Mouse (Mus musculus) hindbrain, embryonic 15.5 days (tissue): Measurements from ENCODE around the gene Gdi2. TPM values are rescaled to one million over a fixed set of nuclear protein-coding genes. Genes with fewer than 3 reads are reported as not detected.

Experiments
- ATAC-seq: fragments of 200-750 bp; cut with Nextera tagmentation; 2 replicates; pipeline ENCODE4 v1.8.0; 2017; ENCODE audit warnings: low read depth, moderate number of reproducible peaks, moderate TSS enrichment; ENCODE audit not compliant: low FRiP score
- H3K27ac ChIP-seq: fragments of 300-500 bp; sonication (generic); replicated peaks from 2 replicates; pipeline ENCODE4 v1.5.1; 2015; ENCODE audit warnings: mild to moderate bottlenecking, inconsistent platforms
- H3K27me3 ChIP-seq: fragments of 300-500 bp; sonication (generic); 2 replicates; pipeline ENCODE4 v1.6.1; 2015; ENCODE audit warnings: control low read depth, inconsistent platforms
- H3K36me3 ChIP-seq: fragments of 300-500 bp; sonication (generic); 2 replicates; pipeline ENCODE4 v1.6.1; 2015; ENCODE audit warnings: control low read depth, inconsistent platforms
- H3K4me1 ChIP-seq: fragments of 300-500 bp; sonication (generic); replicated peaks from 2 replicates; pipeline ENCODE4 v1.6.1; 2015; ENCODE audit warnings: control low read depth, inconsistent platforms
- H3K4me2 ChIP-seq: fragments of 300-500 bp; sonication (generic); 2 replicates; pipeline ENCODE4 v1.6.1; 2015; ENCODE audit warnings: moderate library complexity, mild to moderate bottlenecking, inconsistent platforms
- H3K4me3 ChIP-seq: fragments of 300-500 bp; sonication (generic); 2 replicates; pipeline ENCODE4 v1.5.1; 2015; ENCODE audit warnings: mild to moderate bottlenecking, inconsistent platforms
- H3K9ac ChIP-seq: fragments of 300-500 bp; sonication (generic); 2 replicates; pipeline ENCODE4 v1.6.1; 2015; ENCODE audit warnings: inconsistent platforms
- H3K9me3 ChIP-seq: fragments of 300-500 bp; sonication (generic); 2 replicates; pipeline ENCODE4 v1.6.1; 2016; ENCODE audit warnings: control low read depth, inconsistent platforms
- WGBS: fragments of 180-500 bp; shearing (Covaris S2); methylation state at CpG from one replicate; pipeline ENCODE4 v1.1.7; 2015; 5-methylcytosine and 5-hydroxymethylcytosine counted together
- polyA plus RNA-seq: library from polyadenylated mRNA; unstranded; fragments of >200 nt; fragmentation: Nextera tagmentation; extraction: Ambion mirVana; gene quantifications from 2 replicates; pipeline ENCODE4 v1.2.1, GENCODE M21; 2015

The Gdi2 gene
- polyA plus RNA-seq, 1 experiment from 2014 or later: 401 TPM

DNA sequence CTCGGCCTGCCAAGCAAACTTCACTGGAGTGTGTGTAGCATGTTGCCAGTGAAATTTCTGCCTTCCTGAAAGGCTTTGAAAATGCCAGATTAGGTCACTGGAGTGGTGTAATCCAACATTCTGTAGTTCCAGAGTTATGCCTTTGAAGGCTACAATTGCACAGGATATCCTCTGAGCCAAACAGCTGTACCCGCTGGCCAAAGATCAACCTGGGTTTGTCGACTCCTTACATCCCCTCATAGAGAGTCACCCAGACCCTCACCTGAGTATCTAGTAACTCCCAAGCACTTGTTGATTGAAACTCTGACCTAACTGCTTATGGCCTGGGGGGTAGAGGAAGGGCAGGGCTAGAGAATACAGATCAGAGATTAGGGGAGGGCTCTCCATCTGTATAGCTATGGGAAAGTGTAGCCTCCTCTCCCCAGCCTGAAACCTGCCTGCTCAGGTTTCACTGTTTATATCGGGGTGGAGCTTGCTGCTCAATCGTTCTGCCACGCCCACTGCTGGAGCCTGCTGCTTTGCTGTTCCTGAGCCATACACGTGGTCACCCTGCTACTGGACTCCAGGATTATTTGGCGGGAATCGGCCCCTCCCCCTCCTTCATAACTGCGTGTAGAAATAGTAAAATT is 6.1 kb upstream of the Gdi2 start:
- no peaks in the 10 kb centered on the region for H3K27me3 ChIP-seq
- no peak overlapping the region for H3K4me2 ChIP-seq
- H3K36me3 ChIP-seq: no peaks in the 10 kb centered on the region
- ATAC-seq: no peak
- H3K27ac ChIP-seq: no peak overlapping the region
- WGBS: 68% methylated on average over 10 of the region's 10 CpGs
- no peaks in the 10 kb centered on the region for H3K9me3 ChIP-seq
- H3K4me3 ChIP-seq: no peak overlapping the region
- H3K9ac ChIP-seq: no peak overlapping the region
- peaks cover under 1% of the 10 kb centered on the region for H3K4me1 ChIP-seq

DNA sequence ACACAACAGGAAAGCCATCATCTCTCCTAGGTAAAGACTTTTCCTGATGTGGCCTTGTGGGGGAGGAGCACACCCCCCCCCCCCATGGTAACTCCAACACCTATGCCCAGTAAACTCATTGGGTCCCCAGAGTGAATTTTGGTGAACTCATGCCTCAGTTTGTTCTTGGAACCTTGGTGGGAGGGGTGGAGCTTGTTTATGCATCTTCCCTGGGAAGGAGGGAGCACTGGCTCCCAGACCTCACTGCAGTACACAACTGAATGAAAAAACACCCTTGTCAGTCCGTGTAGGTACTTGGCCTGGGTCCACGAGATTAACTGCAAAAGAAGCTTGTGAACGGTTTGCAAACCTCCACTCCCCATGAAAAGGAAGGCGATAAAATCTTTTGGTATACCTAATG is 5.4 kb upstream of the Gdi2 start:
- WGBS: 70% methylated on average over 4 of the region's 4 CpGs
- H3K4me3 ChIP-seq: no peak overlapping the region
- H3K9me3 ChIP-seq: no peaks in the 10 kb centered on the region
- ATAC-seq: no peak
- H3K4me1 ChIP-seq: peaks cover 4% of the 10 kb centered on the region
- H3K9ac ChIP-seq: no peak overlapping the region
- H3K27ac ChIP-seq: no peak overlapping the region
- H3K36me3 ChIP-seq: no peaks in the 10 kb centered on the region
- H3K4me2 ChIP-seq: no peak overlapping the region
- no peaks in the 10 kb centered on the region for H3K27me3 ChIP-seq

DNA sequence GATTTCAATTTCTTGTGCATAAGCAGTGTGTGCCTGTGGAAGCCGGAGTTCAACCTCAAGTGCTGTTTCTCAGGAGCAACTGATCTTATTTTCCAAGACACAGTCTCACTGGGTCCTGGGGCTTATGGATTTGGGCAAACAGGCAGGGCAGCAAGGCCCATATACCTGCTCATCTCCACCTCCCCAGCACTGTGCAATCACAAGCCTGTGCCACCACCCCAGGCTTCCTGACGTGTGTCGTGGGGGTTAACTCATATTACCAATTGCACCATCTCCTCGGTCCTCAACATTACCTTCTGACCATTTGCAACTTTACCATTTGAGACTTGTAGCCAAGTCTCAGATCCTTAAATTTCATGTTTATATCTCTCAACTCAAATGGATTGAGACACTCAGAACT is 3.7 kb upstream of the Gdi2 start:
- Histone ChIP-seq H3K27ac (no peak overlapping the region), H3K9me3 (no peaks in the 10 kb centered on the region), H3K36me3 (no peaks in the 10 kb centered on the region), H3K4me1 (peaks cover 5% of the 10 kb centered on the region), H3K27me3 (no peaks in the 10 kb centered on the region), H3K4me3 (no peak overlapping the region), H3K4me2 (no peak overlapping the region), H3K9ac (no peak overlapping the region)
- 90% methylated on average over 4 of the region's 4 CpGs for WGBS
- no peak for ATAC-seq

DNA sequence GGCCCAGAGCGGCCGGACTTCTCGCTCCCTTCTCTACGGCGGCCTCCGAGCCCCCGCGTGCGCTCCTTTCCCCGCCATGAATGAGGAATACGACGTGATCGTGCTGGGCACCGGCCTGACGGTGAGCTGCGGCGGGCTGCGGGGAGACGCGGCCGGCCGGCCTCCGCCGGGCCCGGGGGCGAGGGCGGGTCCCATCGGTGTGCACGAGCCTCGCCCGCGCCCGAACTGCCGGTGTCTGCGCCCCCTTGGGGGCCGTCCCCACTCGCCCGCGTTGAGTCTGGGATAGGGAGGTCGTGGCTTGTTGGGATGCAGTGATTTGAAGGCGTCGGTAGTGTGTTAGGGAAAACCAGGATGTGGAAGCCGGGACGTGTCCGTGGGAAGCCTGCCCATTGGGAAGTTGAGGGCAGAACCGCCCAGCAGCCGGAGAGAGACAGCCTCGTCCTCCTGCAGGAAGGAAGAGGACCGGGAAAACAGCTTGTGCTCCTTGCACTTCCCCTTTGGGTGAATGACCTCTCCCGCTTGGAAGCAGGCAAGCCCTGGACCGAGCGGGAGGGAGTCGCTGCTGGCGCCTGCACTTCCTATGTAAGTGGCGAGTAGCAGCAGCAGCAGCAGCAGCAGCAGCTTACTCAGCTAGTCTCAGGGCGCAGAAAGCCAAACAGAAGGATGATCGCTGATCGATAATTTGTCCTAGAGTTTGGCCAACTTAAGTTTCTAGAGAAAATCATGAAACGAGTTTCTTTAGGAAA is 533 bp downstream of the Gdi2 start:
- Histone ChIP-seq H3K9me3 (no peaks in the 10 kb centered on the region), H3K4me1 (peaks cover 43% of the 10 kb centered on the region), H3K4me3 (peak overlapping the region; percentile 75), H3K36me3 (no peaks in the 10 kb centered on the region), H3K4me2 (peak overlapping the region; percentile 70), H3K27ac (peak overlapping the region; percentile 98), H3K27me3 (no peaks in the 10 kb centered on the region), H3K9ac (peak overlapping the region; percentile 99)
- peak; percentile 54 for ATAC-seq
- WGBS: under 1% methylated on average over 58 of the region's 59 CpGs

DNA sequence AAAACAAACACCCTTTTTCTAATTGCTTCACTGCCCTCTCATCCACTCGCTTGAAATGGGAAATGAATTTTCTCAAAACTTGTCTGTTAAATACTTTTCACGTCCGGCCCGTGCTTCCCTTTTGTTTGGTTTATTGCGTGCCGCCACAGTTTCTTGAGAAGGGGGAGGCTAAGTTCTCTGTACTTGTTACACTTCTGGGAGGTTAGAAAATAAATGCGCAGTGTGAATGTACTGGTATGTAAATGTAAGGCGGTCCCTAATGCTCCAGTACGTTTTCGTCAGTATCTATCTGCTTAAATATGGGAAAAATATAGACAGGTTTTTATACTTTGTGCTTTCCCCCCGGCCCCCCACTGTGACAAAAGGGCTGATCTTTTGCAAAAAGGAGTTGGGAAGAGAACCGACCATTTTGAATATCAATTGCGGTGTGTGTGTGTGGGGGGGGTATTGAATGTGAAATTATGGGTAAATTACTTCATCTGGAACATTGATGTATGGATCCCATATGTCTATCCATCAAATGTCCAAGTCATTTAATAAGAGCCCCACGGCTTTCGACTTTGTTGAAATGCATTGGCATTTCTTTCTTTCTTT is 1.2 kb downstream of the Gdi2 start:
- Histone ChIP-seq H3K4me1 (peaks cover 43% of the 10 kb centered on the region), H3K27me3 (no peaks in the 10 kb centered on the region), H3K9me3 (no peaks in the 10 kb centered on the region), H3K4me3 (peak overlapping the region; percentile 75), H3K36me3 (no peaks in the 10 kb centered on the region), H3K27ac (peak overlapping the region; percentile 98), H3K9ac (peak overlapping the region; percentile 99), H3K4me2 (peak overlapping the region; percentile 70)
- WGBS: 1% methylated on average over 15 of the region's 15 CpGs
- ATAC-seq: no peak

DNA sequence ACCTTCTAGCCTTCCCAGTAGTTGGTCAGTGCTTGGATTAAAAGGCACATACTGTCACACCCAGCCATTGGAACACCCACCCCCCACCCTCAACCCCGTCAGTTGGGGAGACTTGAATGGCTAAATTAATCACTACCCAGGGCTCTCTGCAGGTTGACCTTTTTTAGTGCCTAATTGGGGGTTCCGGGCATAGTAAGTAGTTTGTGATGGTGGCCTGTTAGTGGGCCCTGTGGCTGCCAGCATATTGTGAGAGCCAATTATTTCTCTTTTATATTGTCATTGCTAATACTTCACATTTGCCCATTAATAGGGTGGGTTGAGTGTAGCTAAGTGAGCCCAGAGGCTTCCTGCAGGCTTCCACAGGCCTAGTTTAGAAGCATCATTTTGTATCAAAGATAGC is 2.3 kb downstream of the Gdi2 start:
- 0 out of 2 replicates have a peak overlapping the region, but pooled peaks have one; percentile 99 for H3K9ac ChIP-seq
- no peak overlapping the region for H3K27ac ChIP-seq
- no peaks in the 10 kb centered on the region for H3K9me3 ChIP-seq
- peak overlapping the region; percentile 75 for H3K4me3 ChIP-seq
- H3K36me3 ChIP-seq: no peaks in the 10 kb centered on the region
- H3K4me2 ChIP-seq: peak overlapping the region; percentile 70
- WGBS: 23% methylated on average over 2 of the region's 2 CpGs
- ATAC-seq: no peak
- no peaks in the 10 kb centered on the region for H3K27me3 ChIP-seq
- H3K4me1 ChIP-seq: peaks cover 49% of the 10 kb centered on the region

DNA sequence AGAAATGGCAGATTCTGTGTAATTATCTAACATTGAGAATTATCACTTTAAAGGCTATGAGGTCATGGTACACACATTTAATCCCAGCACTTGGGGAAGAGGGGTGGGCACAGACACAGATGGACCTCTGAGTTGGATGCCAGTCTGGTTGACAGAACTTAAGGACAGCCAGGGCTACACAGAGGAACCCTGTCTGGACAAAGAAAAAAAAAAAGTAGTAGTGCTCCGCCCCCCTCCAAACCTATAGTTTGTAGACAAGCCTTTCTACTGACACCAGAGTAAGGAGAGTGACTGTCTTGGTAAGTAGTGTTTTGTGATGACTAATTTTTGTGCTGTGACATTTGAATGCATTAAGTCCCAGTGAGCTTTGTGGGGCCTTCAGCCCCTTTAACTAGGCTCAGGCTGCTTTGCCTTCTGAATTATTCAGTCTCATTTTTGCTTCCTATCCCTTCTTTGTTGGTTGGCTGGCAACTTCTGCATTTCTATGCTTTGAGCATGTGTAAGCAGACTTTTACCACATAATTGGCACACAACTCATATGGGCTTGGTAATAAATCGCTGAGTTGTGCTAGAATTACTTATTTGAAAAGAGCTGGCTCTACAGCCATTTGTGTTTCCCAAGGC is 3.4 kb downstream of the Gdi2 start:
- no peaks in the 10 kb centered on the region for H3K36me3 ChIP-seq
- no peaks in the 10 kb centered on the region for H3K27me3 ChIP-seq
- H3K9me3 ChIP-seq: no peaks in the 10 kb centered on the region
- H3K9ac ChIP-seq: no peak overlapping the region
- H3K4me3 ChIP-seq: no peak overlapping the region
- 70% methylated on average over 2 of the region's 2 CpGs for WGBS
- ATAC-seq: no peak
- H3K4me1 ChIP-seq: peaks cover 49% of the 10 kb centered on the region
- peak overlapping the region; percentile 36; the same call in 1 of the 2 replicates for H3K27ac ChIP-seq
- peak overlapping the region; percentile 70 for H3K4me2 ChIP-seq

DNA sequence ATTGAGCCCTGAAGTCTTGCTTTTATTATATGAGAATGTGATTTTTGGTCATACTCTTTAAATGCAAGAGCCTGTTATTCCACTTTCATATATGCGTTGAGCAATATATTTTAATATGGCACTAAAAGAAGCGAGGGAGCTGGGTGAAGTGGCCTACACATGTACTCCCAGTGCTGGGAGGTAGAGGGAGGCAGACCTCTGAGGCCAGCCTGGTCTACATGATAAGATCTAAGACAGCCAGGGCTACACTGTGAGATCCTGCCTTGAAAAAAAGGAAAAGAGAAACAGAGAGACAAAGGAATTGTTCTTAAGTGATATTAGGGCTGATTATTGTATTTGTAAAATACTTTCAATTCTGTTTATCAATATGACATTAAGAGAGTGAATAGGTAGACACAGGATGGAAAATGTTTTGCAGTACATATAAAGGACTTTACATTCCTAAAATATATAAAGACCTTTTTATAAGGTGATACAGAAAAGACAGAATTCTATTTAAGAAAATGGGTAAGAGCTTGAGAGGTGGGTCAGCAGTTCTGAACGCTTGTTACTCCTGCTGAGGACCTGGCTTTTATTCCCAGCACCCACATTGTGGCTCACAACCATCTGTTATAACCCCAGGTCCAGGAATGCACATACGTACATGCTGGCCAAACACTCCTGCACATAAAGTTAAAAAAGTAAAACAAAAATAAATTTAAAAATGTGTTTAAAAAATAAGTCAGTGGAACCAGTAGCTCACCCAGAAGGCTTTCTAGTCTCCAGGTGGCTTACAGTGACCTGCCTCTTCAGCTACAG is 6.4 kb downstream of the Gdi2 start:
- WGBS: 92% methylated on average over 4 of the region's 4 CpGs
- peaks cover 54% of the 10 kb centered on the region for H3K4me1 ChIP-seq

DNA sequence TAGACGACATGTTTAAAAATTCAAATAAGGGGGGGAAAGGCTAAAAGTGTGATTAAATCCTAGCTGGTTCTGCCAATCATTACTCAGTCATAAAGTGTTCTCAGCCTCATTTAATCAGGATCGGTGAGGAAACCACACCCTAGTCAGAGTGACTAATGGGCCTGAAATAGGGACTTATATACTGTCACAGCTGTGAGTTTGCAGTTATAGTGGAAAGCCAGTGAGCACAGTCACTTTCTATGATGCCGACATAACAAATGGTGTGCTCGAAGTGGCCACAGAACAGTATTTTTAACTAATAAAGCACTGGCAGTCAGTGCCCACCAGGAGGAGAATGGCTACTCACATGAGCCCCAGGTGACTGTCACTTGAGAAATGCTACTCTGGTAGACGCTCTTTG is 7.1 kb downstream of the Gdi2 start:
- ATAC-seq: no peak
- 80% methylated on average over 5 of the region's 5 CpGs for WGBS
- Histone ChIP-seq H3K4me1 (peaks cover 48% of the 10 kb centered on the region), H3K9ac (no peak overlapping the region), H3K27me3 (no peaks in the 10 kb centered on the region), H3K4me2 (no peak overlapping the region), H3K9me3 (no peaks in the 10 kb centered on the region), H3K36me3 (peaks cover 9% of the 10 kb centered on the region), H3K4me3 (no peak overlapping the region), H3K27ac (no peak overlapping the region)

More for the DNA sequence above, 6.4 kb downstream of the Gdi2 start:
- Histone ChIP-seq H3K4me2 (no peak overlapping the region), H3K9me3 (no peaks in the 10 kb centered on the region), H3K36me3 (peaks cover 6% of the 10 kb centered on the region), H3K27ac (no peak overlapping the region), H3K4me3 (no peak overlapping the region), H3K9ac (no peak overlapping the region), H3K27me3 (no peaks in the 10 kb centered on the region)
- no peak for ATAC-seq

DNA sequence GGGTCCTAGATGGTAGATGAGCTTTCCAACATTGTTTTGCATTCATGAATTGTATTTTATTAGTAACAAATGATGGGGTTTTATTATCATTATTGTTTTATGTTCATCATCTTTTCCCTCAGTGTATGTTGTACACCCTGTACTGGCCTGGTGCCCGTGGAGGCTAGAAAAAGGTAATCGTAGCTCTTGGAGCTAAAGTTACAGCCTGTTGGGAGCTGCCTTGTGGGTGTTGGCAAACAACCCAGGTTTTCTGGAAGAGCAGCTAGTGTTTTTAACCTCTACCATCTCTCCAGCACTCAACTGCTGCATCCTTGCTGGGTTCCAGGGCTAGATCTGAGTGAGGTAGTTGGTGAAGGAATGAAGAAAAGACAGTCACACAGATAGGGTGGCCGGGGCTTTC is 9.5 kb downstream of the Gdi2 start:
- Histone ChIP-seq H3K36me3 (peaks cover 20% of the 10 kb centered on the region), H3K27ac (no peak overlapping the region), H3K4me1 (peaks cover 26% of the 10 kb centered on the region), H3K4me2 (no peak overlapping the region), H3K9ac (no peak overlapping the region), H3K4me3 (no peak overlapping the region), H3K9me3 (no peaks in the 10 kb centered on the region), H3K27me3 (no peaks in the 10 kb centered on the region)
- 86% methylated on average over 3 of the region's 3 CpGs for WGBS
- ATAC-seq: no peak

DNA sequence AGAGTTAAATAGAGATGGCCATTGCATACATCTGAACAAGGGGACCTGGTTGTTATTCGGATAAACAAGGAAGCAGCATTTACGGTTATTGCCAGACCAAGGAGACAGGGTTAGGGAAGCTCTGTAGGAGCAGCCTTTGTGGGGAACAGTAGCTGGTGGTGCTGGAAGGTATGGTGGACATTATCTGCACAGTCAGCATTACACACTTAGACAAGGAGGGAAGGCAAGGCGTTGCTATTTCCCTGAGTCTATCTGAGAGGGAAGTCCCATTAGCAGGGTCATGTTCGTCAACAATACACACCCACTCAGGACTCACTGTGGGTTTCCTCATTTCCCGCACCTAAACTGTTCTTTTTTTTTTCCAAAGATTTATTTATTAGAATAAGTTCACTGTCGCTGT is 10.0 kb downstream of the Gdi2 start:
- Histone ChIP-seq H3K4me3 (no peak overlapping the region), H3K27me3 (no peaks in the 10 kb centered on the region), H3K27ac (no peak overlapping the region), H3K36me3 (peaks cover 21% of the 10 kb centered on the region), H3K9ac (no peak overlapping the region), H3K4me2 (no peak overlapping the region), H3K9me3 (no peaks in the 10 kb centered on the region), H3K4me1 (peaks cover 21% of the 10 kb centered on the region)
- 86% methylated on average over 6 of the region's 6 CpGs for WGBS
- ATAC-seq: no peak
